Mouse (Mus musculus) kidney, embryonic 14.5 days (tissue): Measurements from ENCODE around the gene Lmbr1l. TPM values are rescaled to one million over a fixed set of nuclear protein-coding genes. Genes with fewer than 3 reads are reported as not detected.
A peak's percentile ranks its signal among the peaks of the same experiment; 100 is the strongest.

ENCODE experiments used
- ATAC-seq: fragments of 200-750 bp; cut with Nextera tagmentation; 2 replicates; pipeline ENCODE4 v1.8.0; 2017; ENCODE audit warnings: moderate number of reproducible peaks, mild to moderate bottlenecking, moderate TSS enrichment, moderate library complexity; ENCODE audit not compliant: low FRiP score, low TSS enrichment
- H3K27ac ChIP-seq: fragments of 300-500 bp; sonication (generic); 2 replicates; pipeline ENCODE4 v1.5.1; 2014; ENCODE audit warnings: low read depth, mild to moderate bottlenecking, low read length, moderate library complexity, mixed read lengths
- H3K27me3 ChIP-seq: fragments of 300-500 bp; sonication (generic); 2 replicates; pipeline ENCODE4 v1.6.1; 2014; ENCODE audit warnings: mild to moderate bottlenecking, low read length; ENCODE audit not compliant: control insufficient read depth, insufficient read depth
- H3K36me3 ChIP-seq: fragments of 300-500 bp; sonication (generic); 2 replicates; pipeline ENCODE4 v1.6.1; 2014; ENCODE audit warnings: low read length, mixed read lengths; ENCODE audit not compliant: control insufficient read depth, insufficient read depth
- H3K4me1 ChIP-seq: fragments of 300-500 bp; sonication (generic); 2 replicates; pipeline ENCODE4 v1.6.1; 2014; ENCODE audit warnings: low read length, mixed read lengths; ENCODE audit not compliant: control insufficient read depth, insufficient read depth
- H3K4me2 ChIP-seq: fragments of 300-500 bp; sonication (generic); replicated peaks from 2 replicates; pipeline ENCODE4 v1.6.1; 2014; ENCODE audit warnings: low read depth, mild to moderate bottlenecking, low read length
- H3K4me3 ChIP-seq: fragments of 300-500 bp; sonication (generic); 2 replicates; pipeline ENCODE4 v1.5.1; 2014; ENCODE audit warnings: mild to moderate bottlenecking, low read length
- H3K9ac ChIP-seq: fragments of 300-500 bp; sonication (generic); 2 replicates; pipeline ENCODE4 v1.6.1; 2014; ENCODE audit warnings: low read depth, mild to moderate bottlenecking, low read length, moderate library complexity
- H3K9me3 ChIP-seq: fragments of 300-500 bp; sonication (generic); 2 replicates; pipeline ENCODE4 v1.6.1; 2016; ENCODE audit warnings: low read length; ENCODE audit not compliant: control insufficient read depth
- WGBS: fragments of 180-500 bp; shearing (Covaris S2); extraction: QIAGEN DNeasy Blood & Tissue Kit; methylation state at CpG from one replicate; pipeline ENCODE4 v1.1.7; 2014; 5-methylcytosine and 5-hydroxymethylcytosine counted together
- polyA plus RNA-seq: library from polyadenylated mRNA; unstranded; fragments of >200 nt; fragmentation: Nextera tagmentation; extraction: Ambion mirVana; gene quantifications from 2 replicates; pipeline ENCODE4 v1.2.1, GENCODE M21; 2014

The Lmbr1l gene
- polyA plus RNA-seq, 1 experiment from 2014 or later: 5.5 TPM

GRCm38 (mm10) chr15:98881656-98882008, 36.4 kb downstream of the Lmbr1l start:
- Histone ChIP-seq H3K9ac (peak overlapping the region; percentile 40; the same call in 1 of the 2 replicates), H3K36me3 (no peaks in the 10 kb centered on the region; the same call in 1 of the 2 replicates), H3K4me2 (peak overlapping the region; percentile 34; the same call in 1 of the 2 replicates), H3K4me3 (peak overlapping the region; percentile 60), H3K27me3 (no peaks in the 10 kb centered on the region), H3K27ac (peak overlapping the region; percentile 68; the same call in 1 of the 2 replicates), H3K9me3 (no peaks in the 10 kb centered on the region), H3K4me1 (peaks cover 4% of the 10 kb centered on the region; the same call in 1 of the 2 replicates)
- ATAC-seq: peak; percentile 17; the same call in 1 of the 2 replicates
- WGBS: 8% methylated on average over 5 of the region's 5 CpGs

GRCm38 (mm10) chr15:98880978-98881655, 36.9 kb downstream of the Lmbr1l start:
- no peaks in the 10 kb centered on the region for H3K27me3 ChIP-seq
- H3K4me1 ChIP-seq: peaks cover 4% of the 10 kb centered on the region; the same call in 1 of the 2 replicates
- peak overlapping the region; percentile 75 for H3K9ac ChIP-seq
- H3K4me3 ChIP-seq: peak overlapping the region; percentile 60
- no peaks in the 10 kb centered on the region for H3K9me3 ChIP-seq
- peak; percentile 97 for ATAC-seq
- H3K4me2 ChIP-seq: peak overlapping the region; percentile 79
- H3K36me3 ChIP-seq: no peaks in the 10 kb centered on the region; the same call in 1 of the 2 replicates
- H3K27ac ChIP-seq: peak overlapping the region; percentile 88
- WGBS: under 1% methylated on average over 45 of the region's 48 CpGs

- Histone ChIP-seq H3K4me2 (no peak overlapping the region), H3K9ac (no peak overlapping the region), H3K9me3 (no peaks in the 10 kb centered on the region), H3K27ac (no peak overlapping the region), H3K4me3 (no peak overlapping the region), H3K36me3 (no peaks in the 10 kb centered on the region; the same call in 1 of the 2 replicates), H3K27me3 (no peaks in the 10 kb centered on the region), H3K4me1 (peaks cover 4% of the 10 kb centered on the region; the same call in 1 of the 2 replicates)
- 19% methylated on average over 3 of the region's 3 CpGs for WGBS
- no peak for ATAC-seq
Observed at GRCm38 (mm10) chr15:98877331-98877730, 40.7 kb downstream of the Lmbr1l start.

GRCm38 (mm10) chr15:98871916-98872888, 45.8 kb downstream of the Lmbr1l start:
- Histone ChIP-seq H3K4me2 (peak overlapping the region; percentile 92), H3K27ac (peak overlapping the region; percentile 95), H3K4me1 (peaks cover 26% of the 10 kb centered on the region), H3K9me3 (no peaks in the 10 kb centered on the region), H3K36me3 (peaks cover 3% of the 10 kb centered on the region; the same call in 1 of the 2 replicates), H3K9ac (peak overlapping the region; percentile 98), H3K4me3 (peak overlapping the region; percentile 70), H3K27me3 (no peaks in the 10 kb centered on the region)
- WGBS: 2% methylated on average over 51 of the region's 51 CpGs
- peak; percentile 85 for ATAC-seq

- Histone ChIP-seq H3K36me3 (peaks cover 10% of the 10 kb centered on the region), H3K4me1 (peaks cover 26% of the 10 kb centered on the region), H3K27ac (peak within 1 kb of the TSS; percentile 95), H3K27me3 (no peaks in the 10 kb centered on the region), H3K9me3 (no peaks in the 10 kb centered on the region), H3K4me3 (peak within 1 kb of the TSS; percentile 70), H3K4me2 (peak within 1 kb of the TSS; percentile 92), H3K9ac (peak within 1 kb of the TSS; percentile 98)
- peak; percentile 69 for ATAC-seq
- under 1% methylated on average over 79 of the region's 94 CpGs for WGBS
Observed at GRCm38 (mm10) chr15:98871070-98871915, 46.7 kb downstream of the Lmbr1l start, which contains the start of gene Kmt2d. Gene Kmt2d (minus strand): TSS chr15:98871204.

GRCm38 (mm10) chr15:98870179-98871069, 47.6 kb downstream of the Lmbr1l start:
- peak overlapping the region; percentile 92 for H3K4me2 ChIP-seq

GRCm38 (mm10) chr15:98869342-98870178, 48.5 kb downstream of the Lmbr1l start:
- 0 out of 2 replicates have a peak overlapping the region, but pooled peaks have one; percentile 8 for H3K27ac ChIP-seq
- H3K9ac ChIP-seq: peak overlapping the region; percentile 98
- H3K36me3 ChIP-seq: peaks cover 27% of the 10 kb centered on the region
- peaks cover 26% of the 10 kb centered on the region for H3K4me1 ChIP-seq
- peak overlapping the region; percentile 92 for H3K4me2 ChIP-seq
- 10% methylated on average over 8 of the region's 8 CpGs for WGBS
- H3K4me3 ChIP-seq: peak overlapping the region; percentile 70
- H3K27me3 ChIP-seq: no peaks in the 10 kb centered on the region
- H3K9me3 ChIP-seq: no peaks in the 10 kb centered on the region
- ATAC-seq: no peak

More at GRCm38 (mm10) chr15:98870179-98871069, 47.6 kb downstream of the Lmbr1l start:
- no peak for ATAC-seq
- Histone ChIP-seq H3K36me3 (peaks cover 18% of the 10 kb centered on the region), H3K27me3 (no peaks in the 10 kb centered on the region), H3K9me3 (no peaks in the 10 kb centered on the region), H3K9ac (peak overlapping the region; percentile 98), H3K4me1 (peaks cover 26% of the 10 kb centered on the region), H3K27ac (peak overlapping the region; percentile 95), H3K4me3 (peak overlapping the region; percentile 70)
- 0% methylated on average over 16 of the region's 16 CpGs for WGBS
